Mouse (Mus musculus): ENCODE results near the gene Tssk3.
"Not testable (repeated sequence)": the region's sequence is repeated elsewhere in the genome, so short reads cannot be mapped to it uniquely, and the experiment has no call there.

DNA sequence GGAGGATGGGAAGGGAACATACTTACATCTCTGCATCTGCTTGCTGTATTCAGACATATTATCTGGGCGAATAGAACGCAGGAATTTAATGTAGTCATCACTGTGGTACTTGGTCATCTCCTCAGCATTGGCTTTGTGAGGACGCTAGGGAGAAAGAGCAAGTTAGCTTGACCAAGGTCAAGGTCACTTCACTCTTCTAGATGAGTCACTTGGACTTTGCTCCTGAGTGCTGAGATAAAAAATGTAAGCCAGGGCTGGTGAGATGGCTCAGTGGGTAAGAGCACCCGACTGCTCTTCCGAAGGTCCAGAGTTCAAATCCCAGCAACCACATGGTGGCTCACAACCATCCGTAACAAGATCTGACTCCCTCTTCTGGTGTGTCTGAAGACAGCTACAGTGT, 38.1 kb upstream of the Tssk3 start:
- TF ChIP-seq POLR2A (IDR thresholded peaks at IDR 0.05; ENCODE audit: control insufficient read depth, low read depth, low read length); CTCF (IDR thresholded peaks at IDR 0.05; ENCODE audit: control insufficient read depth, insufficient read depth, insufficient replicate concordance, low read depth, low read length): not testable (repeated sequence)

Data from testis, adult 2 months (tissue).